Comparison of ENCODE assay signal across 9 mouse cellular contexts in genomic region chr1:89929181-89929580, GRCm38 (mm10). TPM values are rescaled to one million over a fixed set of nuclear protein-coding genes. Genes with fewer than 3 reads are reported as not detected.
A peak's percentile ranks its signal among the peaks of the same experiment; 100 is the strongest.
DNase-seq lines count a peak whose midpoint lies in the region; ATAC-seq lines count a peak whose summit lies in the region.
"Had no signal": no experiment of that assay in that cellular context is flagged by ENCODE, and none has a peak within 500 bp of the region (broad histone marks: within the 10 kb centered on the region; RNA-seq: fewer than 3 reads in every experiment).

No protein-coding gene starts in this region.

- H3K27me3 ChIP-seq in kidney, embryonic 14.5 days (ENCODE audit: control insufficient read depth, insufficient read depth, low read length) = peaks cover 98% of the 10 kb centered on the region
- H3K27me3 ChIP-seq in embryonic facial prominence, embryonic 11.5 days (ENCODE audit: control insufficient read depth, insufficient read depth, low read length) = peaks cover 74% of the 10 kb centered on the region
- peaks cover 97% of the 10 kb centered on the region for H3K27me3 ChIP-seq in intestine, embryonic 15.5 days (replicated peaks)

- no peak overlapping the region for H3K9ac ChIP-seq in kidney, embryonic 14.5 days (ENCODE audit: low read depth, low read length)
- no peak overlapping the region; the same call in 1 of the 2 replicates for H3K9ac ChIP-seq in embryonic facial prominence, embryonic 11.5 days (replicated peaks; ENCODE audit: low read length)
- no peak overlapping the region for H3K9ac ChIP-seq in intestine, embryonic 15.5 days

- no peak overlapping the region for H3K27ac ChIP-seq in kidney, embryonic 14.5 days (ENCODE audit: low read depth, low read length)
- H3K27ac ChIP-seq in embryonic facial prominence, embryonic 11.5 days (replicated peaks; ENCODE audit: low read depth, low read length) = no peak overlapping the region
- H3K27ac ChIP-seq in intestine, embryonic 15.5 days = no peak overlapping the region

- 0 out of 2 replicates have a peak overlapping the region, but pooled peaks have one; percentile 12 for H3K4me3 ChIP-seq in kidney, embryonic 14.5 days (ENCODE audit: low read length)
- peak overlapping the region; percentile 50 for H3K4me3 ChIP-seq in embryonic facial prominence, embryonic 11.5 days (ENCODE audit: low read depth, low read length)
- no peak overlapping the region for H3K4me3 ChIP-seq in intestine, embryonic 15.5 days (replicated peaks)

- H3K36me3 ChIP-seq in kidney, embryonic 14.5 days (ENCODE audit: control insufficient read depth, insufficient read depth, low read length) = no peaks in the 10 kb centered on the region
- H3K36me3 ChIP-seq in embryonic facial prominence, embryonic 11.5 days (replicated peaks; ENCODE audit: control insufficient read depth, insufficient read depth, low read depth, low read length) = no peaks in the 10 kb centered on the region
- H3K36me3 ChIP-seq in intestine, embryonic 15.5 days = no peaks in the 10 kb centered on the region
- H3K36me3 ChIP-seq: G1E had no signal

- H3K9me3 ChIP-seq in kidney, embryonic 14.5 days (ENCODE audit: control insufficient read depth, low read length) = no peaks in the 10 kb centered on the region
- no peaks in the 10 kb centered on the region for H3K9me3 ChIP-seq in embryonic facial prominence, embryonic 11.5 days (replicated peaks; ENCODE audit: control insufficient read depth, low read length)
- H3K9me3 ChIP-seq in intestine, embryonic 15.5 days = no peaks in the 10 kb centered on the region

- no peak for ATAC-seq in kidney, embryonic 14.5 days (ENCODE audit: low FRiP score, low TSS enrichment)
- ATAC-seq in embryonic facial prominence, embryonic 11.5 days (replicated peaks; ENCODE audit: insufficient number of reproducible peaks, low FRiP score, low TSS enrichment, low read depth) = no peak
- ATAC-seq in intestine, embryonic 15.5 days = no peak

- DNase-seq in kidney, adult 11 months = no peak
- DNase-seq in embryonic facial prominence, embryonic 11.5 days (ENCODE audit: low spot score) = no peak
- peak; percentile 58 for DNase-seq in neural tube, embryonic 10.5 days (ENCODE audit: extremely low spot score, low spot score)
- no peak for DNase-seq in right cerebral cortex, postnatal 36 days (ENCODE audit: low spot score in 2 of 2)
- DNase-seq in layer of hippocampus, adult 9-10 months (ENCODE audit: low spot score) = no peak
- DNase-seq in cerebellum, adult 9-11 months = no peak

- peaks cover 23% of the 10 kb centered on the region; the same call in 1 of the 2 replicates for H3K4me1 ChIP-seq in kidney, embryonic 14.5 days (ENCODE audit: control insufficient read depth, insufficient read depth, low read length)
- peaks cover 7% of the 10 kb centered on the region for H3K4me1 ChIP-seq in embryonic facial prominence, embryonic 11.5 days (ENCODE audit: control insufficient read depth, insufficient read depth, low read length)
- H3K4me1 ChIP-seq in intestine, embryonic 15.5 days (replicated peaks) = peaks cover 27% of the 10 kb centered on the region

- 1% methylated on average over 6 of the region's 6 CpGs for WGBS in kidney, embryonic 14.5 days
- WGBS in embryonic facial prominence, embryonic 11.5 days = 0% methylated on average over 6 of the region's 6 CpGs
- whole genome bisulfite sequencing in intestine, embryonic 15.5 days = 9% methylated on average over 6 of the region's 6 CpGs

- no peak overlapping the region; the same call in 1 of the 2 replicates for H3K4me2 ChIP-seq in kidney, embryonic 14.5 days (replicated peaks; ENCODE audit: low read depth, low read length)
- H3K4me2 ChIP-seq in embryonic facial prominence, embryonic 11.5 days (ENCODE audit: low read depth, low read length) = peak overlapping the region; percentile 23
- peak overlapping the region; percentile 26 for H3K4me2 ChIP-seq in intestine, embryonic 15.5 days (replicated peaks)

RNA-seq across cellular contexts. Expression of gene Gbx2, which starts 1.8 kb away (rescaled TPM):
- 0.10 and 0.18 TPM in 2 replicates for polyA plus RNA-seq in kidney, embryonic 14.5 days (2014; fragmentation: Nextera tagmentation; extraction: Ambion mirVana)
- polyA plus RNA-seq in embryonic facial prominence, embryonic 11.5 days (2014; fragmentation: Nextera tagmentation; extraction: Ambion mirVana) = 5.5 and 7.2 TPM in 2 replicates
- 0.09 and 0.15 TPM in 2 replicates for polyA plus RNA-seq in intestine, embryonic 15.5 days (2015; fragmentation: Nextera tagmentation; extraction: Ambion mirVana)
- polyA plus RNA-seq: G1E had no signal
